24 mouse cellular contexts compared by ENCODE assay signal in the genomic region with DNA sequence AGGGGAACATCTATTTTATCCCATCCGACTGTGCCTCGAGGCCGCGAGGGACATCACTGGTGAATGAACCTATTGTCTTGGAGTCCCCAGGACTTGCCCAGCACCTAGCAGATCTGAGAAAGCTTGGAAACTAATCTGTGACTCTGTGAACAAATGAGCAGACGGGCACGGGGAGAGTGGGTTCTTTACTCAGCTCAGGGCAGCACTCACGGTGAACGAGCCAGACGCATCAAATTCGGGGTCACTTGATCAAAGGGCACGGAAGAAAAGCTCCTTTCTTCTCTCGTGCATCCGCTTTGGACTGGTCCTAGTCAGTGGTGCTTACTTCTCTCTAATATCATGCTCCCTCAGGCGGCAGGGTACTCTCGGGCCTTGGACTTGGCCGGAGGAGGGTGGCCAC.
DNase-seq lines count a peak whose midpoint lies in the region; ATAC-seq and TF ChIP-seq lines count a peak whose summit lies in the region.
"Had no signal": no experiment of that assay in that cellular context is flagged by ENCODE, and none has a peak within 500 bp of the region (broad histone marks: within the 10 kb centered on the region; RNA-seq: fewer than 3 reads in every experiment).

No protein-coding gene starts in this region.

- no peak overlapping the region for H3K4me3 ChIP-seq in hindbrain, embryonic 12.5 days
- no peak overlapping the region for H3K4me3 ChIP-seq in hindbrain, embryonic 11.5 days (ENCODE audit: low read depth, low read length)
- H3K4me3 ChIP-seq in neural tube, embryonic 11.5 days (ENCODE audit: low read depth, low read length): no peak overlapping the region
- H3K4me3 ChIP-seq in hindbrain, postnatal 0 days (ENCODE audit: low read length): no peak overlapping the region
- H3K4me3 ChIP-seq in stomach, postnatal 0 days (ENCODE audit: low read depth, low read length): no peak overlapping the region
- H3K4me3 ChIP-seq: heart, adult 2 months; limb, embryonic 12.5 days had no signal

- H3K9me3 ChIP-seq in hindbrain, embryonic 12.5 days (replicated peaks): no peaks in the 10 kb centered on the region
- H3K9me3 ChIP-seq in hindbrain, embryonic 11.5 days (ENCODE audit: control insufficient read depth, low read length): no peaks in the 10 kb centered on the region
- H3K9me3 ChIP-seq in neural tube, embryonic 11.5 days (ENCODE audit: control insufficient read depth, low read length): no peaks in the 10 kb centered on the region
- no peaks in the 10 kb centered on the region for H3K9me3 ChIP-seq in hindbrain, postnatal 0 days (ENCODE audit: low read length)
- no peaks in the 10 kb centered on the region for H3K9me3 ChIP-seq in stomach, postnatal 0 days (ENCODE audit: control insufficient read depth, low read length)

- H3K4me2 ChIP-seq in hindbrain, embryonic 12.5 days (replicated peaks): no peak overlapping the region
- H3K4me2 ChIP-seq in hindbrain, embryonic 11.5 days (replicated peaks; ENCODE audit: low read depth, low read length): no peak overlapping the region
- no peak overlapping the region for H3K4me2 ChIP-seq in neural tube, embryonic 11.5 days (ENCODE audit: low read depth)
- H3K4me2 ChIP-seq in hindbrain, postnatal 0 days (ENCODE audit: low read depth, low read length): no peak overlapping the region
- no peak overlapping the region for H3K4me2 ChIP-seq in stomach, postnatal 0 days (replicated peaks; ENCODE audit: low read depth)
- H3K4me2 ChIP-seq: limb, embryonic 12.5 days; liver, embryonic 11.5 days had no signal

- H3K36me3 ChIP-seq in hindbrain, embryonic 12.5 days: no peaks in the 10 kb centered on the region
- H3K36me3 ChIP-seq in hindbrain, embryonic 11.5 days (ENCODE audit: control insufficient read depth, insufficient read depth, low read length): no peaks in the 10 kb centered on the region
- H3K36me3 ChIP-seq in neural tube, embryonic 11.5 days (ENCODE audit: control insufficient read depth, insufficient read depth, low read length): no peaks in the 10 kb centered on the region
- no peaks in the 10 kb centered on the region for H3K36me3 ChIP-seq in hindbrain, postnatal 0 days (ENCODE audit: insufficient read depth, low read length)
- no peaks in the 10 kb centered on the region for H3K36me3 ChIP-seq in stomach, postnatal 0 days (ENCODE audit: control insufficient read depth, insufficient read depth, low read length)
- H3K36me3 ChIP-seq: limb, embryonic 12.5 days had no signal

- H3K27me3 ChIP-seq in hindbrain, embryonic 12.5 days: no peaks in the 10 kb centered on the region
- no peaks in the 10 kb centered on the region for H3K27me3 ChIP-seq in hindbrain, embryonic 11.5 days (ENCODE audit: control insufficient read depth, insufficient read depth, low read length)
- H3K27me3 ChIP-seq in neural tube, embryonic 11.5 days (ENCODE audit: control insufficient read depth, insufficient read depth, low read length): no peaks in the 10 kb centered on the region
- H3K27me3 ChIP-seq in hindbrain, postnatal 0 days (ENCODE audit: insufficient read depth, low read length): no peaks in the 10 kb centered on the region
- no peaks in the 10 kb centered on the region for H3K27me3 ChIP-seq in stomach, postnatal 0 days (ENCODE audit: control insufficient read depth, insufficient read depth, low read length)
- H3K27me3 ChIP-seq: limb, embryonic 12.5 days had no signal

- no peak overlapping the region for H3K9ac ChIP-seq in hindbrain, embryonic 12.5 days
- H3K9ac ChIP-seq in hindbrain, embryonic 11.5 days (ENCODE audit: low read depth, low read length): no peak overlapping the region
- H3K9ac ChIP-seq in neural tube, embryonic 11.5 days (ENCODE audit: low read length): no peak overlapping the region
- H3K9ac ChIP-seq in hindbrain, postnatal 0 days (replicated peaks; ENCODE audit: low read length): no peak overlapping the region
- no peak overlapping the region for H3K9ac ChIP-seq in stomach, postnatal 0 days (ENCODE audit: low read length)
- H3K9ac ChIP-seq: forebrain, postnatal 0 days; limb, embryonic 12.5 days; liver, postnatal 0 days had no signal

- TF ChIP-seq CTCF in hindbrain, postnatal 0 days (IDR thresholded peaks at IDR 0.05; ENCODE audit: low read depth): no peak
- no peak for TF ChIP-seq CTCF in stomach, postnatal 0 days (IDR thresholded peaks at IDR 0.05; ENCODE audit: low read depth)

- intact Hi-C loops in heart, postnatal 36 days (cut with DNase I): no loop called here

- ATAC-seq in hindbrain, embryonic 12.5 days (ENCODE audit: low FRiP score): no peak
- ATAC-seq in hindbrain, embryonic 11.5 days (ENCODE audit: low FRiP score): no peak
- no peak for ATAC-seq in neural tube, embryonic 11.5 days (ENCODE audit: insufficient read depth, low FRiP score, low TSS enrichment)
- ATAC-seq in hindbrain, postnatal 0 days: peak; percentile 35; the same call in 1 of the 2 replicates
- ATAC-seq in stomach, postnatal 0 days (ENCODE audit: low FRiP score, low TSS enrichment): no peak
- ATAC-seq: forebrain, postnatal 0 days; inflammation-experienced regulatory T-cells, adult 6 months; liver, postnatal 0 days had no signal

- H3K4me1 ChIP-seq in hindbrain, embryonic 12.5 days: peaks cover 20% of the 10 kb centered on the region
- H3K4me1 ChIP-seq in hindbrain, embryonic 11.5 days (replicated peaks; ENCODE audit: control insufficient read depth, insufficient read depth, low read length): no peaks in the 10 kb centered on the region
- no peaks in the 10 kb centered on the region for H3K4me1 ChIP-seq in neural tube, embryonic 11.5 days (ENCODE audit: control insufficient read depth, insufficient read depth, low read length)
- peaks cover 4% of the 10 kb centered on the region; the same call in 1 of the 2 replicates for H3K4me1 ChIP-seq in hindbrain, postnatal 0 days (ENCODE audit: insufficient read depth, low read length)
- H3K4me1 ChIP-seq in stomach, postnatal 0 days (replicated peaks; ENCODE audit: control insufficient read depth, insufficient read depth): 0 out of 2 replicates have a peak, but pooled peaks cover 3% of the 10 kb centered on the region

- 0 out of 2 replicates have a peak overlapping the region, but pooled peaks have one; percentile 8 for H3K27ac ChIP-seq in hindbrain, embryonic 12.5 days
- H3K27ac ChIP-seq in hindbrain, embryonic 11.5 days (ENCODE audit: low read depth, low read length): no peak overlapping the region
- H3K27ac ChIP-seq in neural tube, embryonic 11.5 days (ENCODE audit: low read depth, low read length): no peak overlapping the region
- H3K27ac ChIP-seq in hindbrain, postnatal 0 days: no peak overlapping the region
- peak overlapping the region; percentile 56 for H3K27ac ChIP-seq in stomach, postnatal 0 days (replicated peaks)
- H3K27ac ChIP-seq: heart, adult 2 months; kidney, postnatal 0 days; limb, embryonic 12.5 days had no signal

- DNase-seq in hindbrain, embryonic 11.5 days (ENCODE audit: low spot score): no peak
- peak; percentile 29 for DNase-seq in neural tube, embryonic 11.5 days (ENCODE audit: low spot score)
- DNase-seq in neural tube, embryonic 10.5 days (ENCODE audit: extremely low spot score, low spot score): no peak
- DNase-seq in hindbrain, postnatal 0 days (ENCODE audit: low spot score): no peak
- DNase-seq in stomach, postnatal 0 days (ENCODE audit: low spot score): no peak
- DNase-seq in heart, postnatal 36 days: no peak
- DNase-seq in left cerebral cortex, adult 8-10 months (ENCODE audit: low spot score in 2 of 2): no peak
- DNase-seq: adrenal gland, postnatal 10 days; cerebellum, adult 8-10 months; cerebellum, postnatal 36 days; forebrain, postnatal 0 days; gastrocnemius, postnatal 25 days; heart, adult 2 months; kidney, adult 18-20 months; layer of hippocampus, postnatal 36 days; liver, postnatal 0 days; lung, postnatal 10 days; midbrain, embryonic 14.5 days; thymus, postnatal 14 days had no signal

- no peak for TF ChIP-seq EP300 in stomach, postnatal 0 days (optimal IDR thresholded peaks at IDR 0.05)

- 51% methylated on average over 16 of the region's 16 CpGs for WGBS in hindbrain, embryonic 12.5 days
- 60% methylated on average over 16 of the region's 16 CpGs for WGBS in hindbrain, embryonic 11.5 days
- WGBS in neural tube, embryonic 11.5 days: 65% methylated on average over 16 of the region's 16 CpGs
- WGBS in hindbrain, postnatal 0 days: 48% methylated on average over 16 of the region's 16 CpGs
- WGBS in stomach, postnatal 0 days: 81% methylated on average over 16 of the region's 16 CpGs

Comparison
In these comparisons a context has a peak if more than half of its experiments do, and no peak if none do; other contexts are left out.
1. H3K27ac ChIP-seq: peak in hindbrain, embryonic 12.5 days (single experiment) and stomach, postnatal 0 days (single experiment); none in hindbrain, embryonic 11.5 days (single experiment), neural tube, embryonic 11.5 days (single experiment) and hindbrain, postnatal 0 days (single experiment).